Mouse (Mus musculus) spleen, adult 2 months (tissue): ENCODE data around the gene Ddx25. TPM values are rescaled to one million over a fixed set of nuclear protein-coding genes. Genes with fewer than 3 reads are reported as not detected.

Experiments used
- DNase-seq, 2 experiments: peaks; one replicate each; pipeline versions ENCODE4 v3.0.0 to v3.0.0-alpha.2; 2012 to 2021; ENCODE audit warnings: low spot score in 2 of 2, low read depth in 1 of 2
- H3K27ac ChIP-seq: fragments of 200-500 bp; 2 replicates; pipeline ENCODE4 v1.5.1; 2012; ENCODE audit warnings: low read length, inconsistent platforms; ENCODE audit not compliant: insufficient read depth
- H3K27me3 ChIP-seq: fragments of 200-500 bp; 2 replicates; pipeline ENCODE4 v1.6.1; 2012; ENCODE audit warnings: mild to moderate bottlenecking, moderate library complexity, low read length, inconsistent platforms; ENCODE audit not compliant: control insufficient read depth, insufficient read depth
- H3K36me3 ChIP-seq: fragments of 200-500 bp; 2 replicates; pipeline ENCODE4 v1.6.1; 2012; ENCODE audit warnings: mild to moderate bottlenecking, low read length, inconsistent platforms; ENCODE audit not compliant: control insufficient read depth, insufficient read depth
- H3K4me1 ChIP-seq: fragments of 200-500 bp; 2 replicates; pipeline ENCODE4 v1.6.1; 2011; ENCODE audit warnings: inconsistent platforms; ENCODE audit not compliant: control insufficient read depth, insufficient read depth, insufficient read length
- H3K4me3 ChIP-seq: fragments of 200-500 bp; 2 replicates; pipeline ENCODE4 v1.5.1; 2011; ENCODE audit warnings: mild to moderate bottlenecking, inconsistent platforms; ENCODE audit not compliant: insufficient read depth, insufficient read length; ENCODE audit errors: extremely low read depth
- CTCF ChIP-seq: fragments of 200-500 bp; IDR thresholded peaks from 2 replicates; pipeline ENCODE4 v1.5.1; 2011; ENCODE audit warnings: mild to moderate bottlenecking, inconsistent platforms; ENCODE audit not compliant: insufficient read depth, insufficient read length, insufficient replicate concordance; ENCODE audit errors: extremely low read depth
- POLR2A ChIP-seq: fragments of 200-500 bp; IDR thresholded peaks from 2 replicates; pipeline ENCODE4 v1.6.1; 2011; ENCODE audit warnings: low read depth, low read length, inconsistent platforms
- WGBS: fragments of 180-500 bp; shearing (Covaris S2); methylation state at CpG from one replicate; pipeline ENCODE4 v1.1.7; 2018; 5-methylcytosine and 5-hydroxymethylcytosine counted together
- polyA plus RNA-seq: library from polyadenylated mRNA; depleted of rRNA; stranded (reverse); fragments of >200 nt; gene quantifications from 2 replicates; pipeline ENCODE4 v1.2.3, GENCODE M21; 2012

The Ddx25 gene
- polyA plus RNA-seq, 1 experiment, result 0.14 TPM

DNA sequence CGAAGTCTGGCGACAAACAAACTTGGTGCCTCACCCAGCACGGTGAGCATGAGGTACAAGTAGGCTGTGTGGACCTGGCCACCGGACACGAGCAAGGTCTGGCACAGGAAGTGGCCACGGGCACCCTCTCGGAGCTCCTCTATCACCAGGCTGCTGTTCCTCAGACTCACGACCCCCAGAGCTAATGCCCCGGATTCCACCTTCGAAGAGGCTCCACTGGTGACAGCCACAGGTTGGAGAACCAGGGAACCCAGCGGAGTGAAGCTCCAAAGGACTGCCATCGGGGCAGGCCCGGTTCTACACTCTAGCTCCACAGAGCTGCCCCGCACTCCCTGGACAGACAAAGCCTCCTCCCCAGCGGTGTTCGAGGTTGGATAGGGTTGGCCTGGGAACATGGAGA is 41.6 kb downstream of the Ddx25 start:
- Histone ChIP-seq H3K4me3 (no peak overlapping the region), H3K27me3 (no peaks in the 10 kb centered on the region), H3K4me1 (no peaks in the 10 kb centered on the region), H3K36me3 (no peaks in the 10 kb centered on the region), H3K27ac (no peak overlapping the region)
- DNase-seq, result no peak
- WGBS, result 92% methylated on average over 16 of the region's 16 CpGs
- TF ChIP-seq CTCF (no peak), POLR2A (no peak)

- no peak for DNase-seq
Measured at GRCm38 (mm10) chr9:35516182-35516581, 42.1 kb downstream of the Ddx25 start.

GRCm38 (mm10) chr9:35513900-35514299 is 44.4 kb downstream of the Ddx25 start:
- TF ChIP-seq CTCF (no peak), POLR2A (no peak)
- no peak overlapping the region for H3K27ac ChIP-seq
- H3K4me3 ChIP-seq, result no peak overlapping the region
- WGBS, result 93% methylated on average over 4 of the region's 4 CpGs
- no peak for DNase-seq
- no peaks in the 10 kb centered on the region for H3K4me1 ChIP-seq
- H3K27me3 ChIP-seq, result no peaks in the 10 kb centered on the region
- H3K36me3 ChIP-seq, result no peaks in the 10 kb centered on the region

More at GRCm38 (mm10) chr9:35516182-35516581, 42.1 kb downstream of the Ddx25 start:
- Histone ChIP-seq H3K36me3 (no peaks in the 10 kb centered on the region), H3K27me3 (no peaks in the 10 kb centered on the region), H3K4me1 (no peaks in the 10 kb centered on the region), H3K27ac (no peak overlapping the region), H3K4me3 (no peak overlapping the region)
- TF ChIP-seq CTCF (no peak), POLR2A (no peak)
- 74% methylated on average over 5 of the region's 5 CpGs for WGBS

DNA sequence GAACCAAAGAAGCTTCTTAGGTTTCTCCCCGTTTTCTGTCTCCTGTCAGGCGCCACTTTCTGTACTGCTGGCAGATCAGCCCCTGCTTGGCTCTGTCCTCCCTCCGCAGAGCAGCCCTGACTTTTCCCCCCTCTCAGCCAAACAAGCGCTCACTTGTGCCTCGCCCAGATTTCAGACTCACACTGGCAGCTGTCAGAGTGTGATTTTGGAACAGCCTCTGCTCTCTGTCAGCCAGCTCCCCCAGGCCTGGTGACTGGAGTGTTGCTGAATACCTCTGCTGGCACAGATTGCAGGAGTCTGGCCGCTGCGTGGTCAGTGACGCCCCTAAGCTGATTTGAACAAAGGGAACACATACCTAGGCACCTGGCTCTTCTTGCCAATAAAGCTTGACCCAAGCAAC is 50.1 kb downstream of the Ddx25 start:
- H3K36me3 ChIP-seq, result no peaks in the 10 kb centered on the region
- H3K4me3 ChIP-seq, result no peak overlapping the region
- DNase-seq, result no peak
- TF ChIP-seq POLR2A (no peak), CTCF (no peak)
- WGBS, result 83% methylated on average over 8 of the region's 8 CpGs
- H3K27me3 ChIP-seq, result no peaks in the 10 kb centered on the region
- H3K27ac ChIP-seq, result no peak overlapping the region
- no peaks in the 10 kb centered on the region for H3K4me1 ChIP-seq

GRCm38 (mm10) chr9:35502361-35503000 is 55.8 kb downstream of the Ddx25 start:
- Histone ChIP-seq H3K4me3 (no peak overlapping the region), H3K36me3 (no peaks in the 10 kb centered on the region; the same call in 1 of the 2 replicates), H3K27ac (no peak overlapping the region), H3K27me3 (no peaks in the 10 kb centered on the region), H3K4me1 (no peaks in the 10 kb centered on the region)
- no peak for TF ChIP-seq CTCF
- no peak for TF ChIP-seq POLR2A
- DNase-seq, result no peak
- WGBS, result 87% methylated on average over 10 of the region's 10 CpGs

DNA sequence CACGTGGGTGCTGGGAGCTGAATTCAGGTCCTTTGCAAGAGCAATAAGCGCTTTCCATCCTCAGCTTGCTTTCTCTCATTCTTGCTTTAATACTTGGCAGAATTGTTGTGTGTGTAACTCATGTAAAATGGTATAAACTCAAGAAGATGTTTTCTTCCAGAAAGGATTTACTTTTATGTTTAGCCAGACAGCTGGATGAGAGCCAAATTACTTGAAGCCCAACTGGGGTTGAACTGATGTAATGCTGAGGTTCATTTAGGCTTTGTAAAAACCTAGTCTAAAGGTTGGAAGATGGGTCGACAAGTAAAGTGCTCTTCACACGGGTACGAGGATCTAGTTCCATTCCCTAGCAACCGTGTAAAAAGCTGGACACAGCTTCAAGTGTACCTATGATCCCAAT is 58.4 kb downstream of the Ddx25 start:
- no peak for TF ChIP-seq POLR2A
- no peak for TF ChIP-seq CTCF
- Histone ChIP-seq H3K4me1 (peaks cover 8% of the 10 kb centered on the region), H3K36me3 (no peaks in the 10 kb centered on the region; the same call in 1 of the 2 replicates), H3K27ac (no peak overlapping the region), H3K4me3 (no peak overlapping the region), H3K27me3 (no peaks in the 10 kb centered on the region)
- 88% methylated on average over 6 of the region's 6 CpGs for WGBS
- DNase-seq, result no peak

- no peak for TF ChIP-seq POLR2A
- TF ChIP-seq CTCF, result no peak
- 17% methylated on average over 3 of the region's 3 CpGs for WGBS
- no peak overlapping the region; the same call in 1 of the 2 replicates for H3K27ac ChIP-seq
- peaks cover 12% of the 10 kb centered on the region for H3K4me1 ChIP-seq
- H3K4me3 ChIP-seq, result no peak overlapping the region
- no peaks in the 10 kb centered on the region for H3K27me3 ChIP-seq
- no peaks in the 10 kb centered on the region for H3K36me3 ChIP-seq
- no peak for DNase-seq
Measured at GRCm38 (mm10) chr9:35495471-35495870, 62.9 kb downstream of the Ddx25 start.
